Mouse (Mus musculus): ENCODE results near the gene Mpdu1. TPM values are rescaled to one million over a fixed set of nuclear protein-coding genes. Genes with fewer than 3 reads are reported as not detected.

Gene Mpdu1
- total and polyA plus RNA-seq, 3 experiments, result 60.9 to 259 (median 101) TPM

GRCm38 (mm10) chr11:69687061-69687460, 24.6 kb upstream of the Mpdu1 start:
- Histone ChIP-seq H3K27me3 (ENCODE audit: control insufficient read depth in 1 of 2, insufficient read depth in 2 of 2, low read length in 2 of 2) (no peaks in the 10 kb centered on the region), H3K4me3 (ENCODE audit: control insufficient read depth in 1 of 2, insufficient read depth in 1 of 2, low read depth in 2 of 2, low read length in 2 of 2) (no peak overlapping the region)
- TF ChIP-seq ELF1 (IDR thresholded peaks at IDR 0.05; ENCODE audit: low read depth, low read length) (no peak), JUND (IDR thresholded peaks at IDR 0.05; ENCODE audit: low read depth, low read length) (no peak), POLR2AphosphoS2 (IDR thresholded peaks at IDR 0.05; ENCODE audit: low read length) (no peak), MAFK (IDR thresholded peaks at IDR 0.05; ENCODE audit: borderline replicate concordance, low read depth, low read length) (no peak), TBP (IDR thresholded peaks at IDR 0.05; ENCODE audit: low read depth, low read length) (no peak), HCFC1 (IDR thresholded peaks at IDR 0.05; ENCODE audit: low read depth, low read length) (no peak), MAZ (IDR thresholded peaks at IDR 0.05; ENCODE audit: low read depth, low read length) (no peak), EP300 (IDR thresholded peaks at IDR 0.05; ENCODE audit: low read depth in 1 of 2, low read length in 2 of 2) (no peak), SIN3A (IDR thresholded peaks at IDR 0.05; ENCODE audit: low read length) (no peak), MAX (IDR thresholded peaks at IDR 0.05; ENCODE audit: low read length) (no peak), TAL1 (IDR thresholded peaks at IDR 0.05; ENCODE audit: low read length) (no peak), RCOR1 (IDR thresholded peaks at IDR 0.05; ENCODE audit: low read depth, low read length) (no peak), SMC3 (IDR thresholded peaks at IDR 0.05; ENCODE audit: low read depth, low read length) (no peak), CHD2 (IDR thresholded peaks at IDR 0.05; ENCODE audit: low read length) (no peak), NRF1 (IDR thresholded peaks at IDR 0.05; ENCODE audit: insufficient read depth, low read depth, low read length, poor library complexity, severe bottlenecking) (no peak), RAD21 (IDR thresholded peaks at IDR 0.05; ENCODE audit: low read depth, low read length) (no peak)

GRCm38 (mm10) chr11:69686377-69686776, 23.9 kb upstream of the Mpdu1 start:
- Histone ChIP-seq H3K4me1 (ENCODE audit: control insufficient read depth in 1 of 2, insufficient read depth in 2 of 2, low read length in 2 of 2) (peaks cover 0 to 5% of the 10 kb centered on the region in 2 experiments; a peak in 3 of 4 replicates), H3K36me3 (ENCODE audit: control insufficient read depth in 1 of 2, insufficient read depth in 2 of 2, low read length in 2 of 2) (peaks cover 0 to 3% of the 10 kb centered on the region in 2 experiments; a peak in 1 of 4 replicates)
- TF ChIP-seq ZKSCAN1 (IDR thresholded peaks at IDR 0.05; ENCODE audit: low read depth, low read length), result no peak
- TF ChIP-seq POLR2AphosphoS5 (IDR thresholded peaks at IDR 0.05; ENCODE audit: borderline replicate concordance, low read depth, low read length), result no peak
- TF ChIP-seq MEF2A (IDR thresholded peaks at IDR 0.05; ENCODE audit: extremely low read depth, insufficient replicate concordance, low read depth, low read length, poor library complexity, severe bottlenecking), result no peak
- TF ChIP-seq ZMIZ1 (IDR thresholded peaks at IDR 0.05; ENCODE audit: low read depth, low read length), result no peak
- TF ChIP-seq ELF1 (IDR thresholded peaks at IDR 0.05; ENCODE audit: low read depth, low read length), result no peak
- TF ChIP-seq RCOR1 (IDR thresholded peaks at IDR 0.05; ENCODE audit: low read depth, low read length), result no peak
- no peak for TF ChIP-seq GATA1 (IDR thresholded peaks at IDR 0.05; ENCODE audit: low read depth, low read length)

More at GRCm38 (mm10) chr11:69687061-69687460, 24.6 kb upstream of the Mpdu1 start:
- Histone ChIP-seq H3K9ac (ENCODE audit: control insufficient read depth, low read depth, low read length, poor library complexity, severe bottlenecking) (no peak overlapping the region), H3K79me2 (ENCODE audit: control insufficient read depth, insufficient read depth, low read length, poor library complexity) (peaks cover under 1% of the 10 kb centered on the region; the same call in 1 of the 2 replicates), H3K4me1 (ENCODE audit: control insufficient read depth in 1 of 2, insufficient read depth in 2 of 2, low read length in 2 of 2) (peaks cover 0 to 6% of the 10 kb centered on the region in 2 experiments; a peak in 3 of 4 replicates), H3K27ac (ENCODE audit: control insufficient read depth, low read depth, low read length) (no peak overlapping the region), H3K36me3 (ENCODE audit: control insufficient read depth in 1 of 2, insufficient read depth in 2 of 2, low read length in 2 of 2) (peaks cover 0 to 3% of the 10 kb centered on the region in 2 experiments; a peak in 1 of 4 replicates), H3K9me3 (replicated peaks; ENCODE audit: insufficient read depth, low read length) (no peaks in the 10 kb centered on the region)
- no peak for DNase-seq (ENCODE audit: low read depth, low spot score)

More at GRCm38 (mm10) chr11:69686377-69686776, 23.9 kb upstream of the Mpdu1 start:
- DNase-seq (ENCODE audit: low read depth, low spot score), result no peak
- Histone ChIP-seq H3K9ac (ENCODE audit: control insufficient read depth, low read depth, low read length, poor library complexity, severe bottlenecking) (no peak overlapping the region), H3K4me3 (ENCODE audit: control insufficient read depth in 1 of 2, insufficient read depth in 1 of 2, low read depth in 2 of 2, low read length in 2 of 2) (no peak overlapping the region), H3K9me3 (replicated peaks; ENCODE audit: insufficient read depth, low read length) (no peaks in the 10 kb centered on the region), H3K27me3 (ENCODE audit: control insufficient read depth in 1 of 2, insufficient read depth in 2 of 2, low read length in 2 of 2) (no peaks in the 10 kb centered on the region), H3K79me2 (ENCODE audit: control insufficient read depth, insufficient read depth, low read length, poor library complexity) (peaks cover 5% of the 10 kb centered on the region), H3K27ac (ENCODE audit: control insufficient read depth, low read depth, low read length) (no peak overlapping the region)

Data from MEL (cell line).